Mouse (Mus musculus) myocyte (in vitro differentiated cells): Measurements from ENCODE around the gene Gadd45gip1.

Experiments used
- E2F4 ChIP-seq: IDR thresholded peaks from one replicate; pipeline ENCODE4 v1.6.1; 2011; ENCODE audit warnings: mild to moderate bottlenecking, control low read depth, moderate library complexity; ENCODE audit not compliant: insufficient read depth
- MYOD1 ChIP-seq, 3 experiments: IDR thresholded peaks; one replicate each; pipeline ENCODE4 v1.6.1; 2011; ENCODE audit warnings: control low read depth in 2 of 3, low read depth in 2 of 3, mild to moderate bottlenecking in 2 of 3, moderate library complexity in 1 of 3; ENCODE audit not compliant: insufficient read length in 2 of 3, control insufficient read depth in 1 of 3
- MYOG ChIP-seq, 3 experiments: IDR thresholded peaks; one replicate each; pipeline ENCODE4 v1.6.1; 2011; ENCODE audit warnings: control low read depth in 2 of 3, low read depth in 2 of 3, mild to moderate bottlenecking in 2 of 3; ENCODE audit not compliant: insufficient read length in 2 of 3, control insufficient read depth in 1 of 3, insufficient read depth in 1 of 3
- POLR2A ChIP-seq: IDR thresholded peaks from one replicate; pipeline ENCODE4 v1.6.1; 2011; ENCODE audit warnings: low read depth, mild to moderate bottlenecking, control low read depth, moderate library complexity; ENCODE audit not compliant: insufficient read length
- POLR2AphosphoS2 ChIP-seq: IDR thresholded peaks from one replicate; pipeline ENCODE4 v1.6.1; 2011; ENCODE audit warnings: low read depth, control low read depth; ENCODE audit not compliant: insufficient read length
- SRF ChIP-seq: IDR thresholded peaks from one replicate; pipeline ENCODE4 v1.6.1; 2011; ENCODE audit warnings: low read depth; ENCODE audit not compliant: control insufficient read depth, insufficient read length
- USF1 ChIP-seq: IDR thresholded peaks from one replicate; pipeline ENCODE4 v1.6.1; 2011; ENCODE audit warnings: low read depth, mild to moderate bottlenecking, control low read depth, moderate library complexity

- TF ChIP-seq POLR2A, result no peak
- TF ChIP-seq MYOG (IDR thresholded peaks at IDR 0.05; ENCODE audit: control insufficient read depth in 1 of 3, insufficient read depth in 1 of 3, insufficient read length in 2 of 3, low read depth in 2 of 3), result no peak
- no peak for TF ChIP-seq E2F4
- TF ChIP-seq USF1, result no peak
- TF ChIP-seq MYOD1 (IDR thresholded peaks at IDR 0.05; ENCODE audit: control insufficient read depth in 1 of 3, insufficient read length in 2 of 3, low read depth in 2 of 3), result no peak
- no peak for TF ChIP-seq POLR2AphosphoS2
- TF ChIP-seq SRF, result no peak
These were observed 42.0 kb upstream of the Gadd45gip1 start for GRCm38 (mm10) chr8:84789345-84789744.
